In genomic region chr7:37562505-37562904, GRCm38 (mm10) we compare ENCODE assay signal across 8 mouse cellular contexts.
DNase-seq lines count a peak whose midpoint lies in the region; ATAC-seq and TF ChIP-seq lines count a peak whose summit lies in the region.

No protein-coding gene starts in this region.

- no peaks in the 10 kb centered on the region for H3K36me3 ChIP-seq in E14TG2a.4 (ENCODE audit: insufficient read depth, low read length)
- H3K36me3 ChIP-seq in limb, embryonic 12.5 days = no peaks in the 10 kb centered on the region

- peak overlapping the region; percentile 55 for H3K4me2 ChIP-seq in limb, embryonic 12.5 days

- TF ChIP-seq POLR2A in embryonic fibroblast, embryonic 13.5 days (IDR thresholded peaks at IDR 0.05; ENCODE audit: low read depth, low read length) = no peak

- H3K4me3 ChIP-seq in gastrocnemius, adult 2 months = peak overlapping the region; percentile 75
- H3K4me3 ChIP-seq in E14TG2a.4 (replicated peaks; ENCODE audit: low read length) = 0 out of 2 replicates have a peak overlapping the region, but pooled peaks have one; percentile 10
- peak overlapping the region; percentile 0; the same call in 1 of the 2 replicates for H3K4me3 ChIP-seq in embryonic fibroblast, embryonic 13.5 days (ENCODE audit: insufficient read depth, low read length)
- no peak overlapping the region for H3K4me3 ChIP-seq in limb, embryonic 12.5 days (replicated peaks)

- peak overlapping the region; percentile 84 for H3K27ac ChIP-seq in gastrocnemius, adult 2 months
- no peak overlapping the region; the same call in 1 of the 2 replicates for H3K27ac ChIP-seq in embryonic fibroblast, embryonic 13.5 days (ENCODE audit: insufficient read depth, low read length)
- H3K27ac ChIP-seq in limb, embryonic 12.5 days = peak overlapping the region; percentile 73; the same call in 1 of the 2 replicates

- WGBS in limb, embryonic 12.5 days = 11% methylated on average over 7 of the region's 7 CpGs

- no peak for ATAC-seq in limb, embryonic 12.5 days (ENCODE audit: insufficient number of reproducible peaks, insufficient read depth, low FRiP score, low TSS enrichment, low read depth)

- peaks cover 76% of the 10 kb centered on the region for H3K4me1 ChIP-seq in E14TG2a.4 (replicated peaks; ENCODE audit: low read depth, low read length)
- H3K4me1 ChIP-seq in embryonic fibroblast, embryonic 13.5 days (ENCODE audit: control insufficient read depth, insufficient read depth, low read length) = 0 out of 2 replicates have a peak, but pooled peaks cover 4% of the 10 kb centered on the region
- peaks cover 48% of the 10 kb centered on the region for H3K4me1 ChIP-seq in limb, embryonic 12.5 days (replicated peaks)

- intact Hi-C loops in gastrocnemius, adult 2 months (cut with DNase I) = no loop called here

- H3K9ac ChIP-seq in limb, embryonic 12.5 days (replicated peaks) = no peak overlapping the region

- H3K27me3 ChIP-seq in E14TG2a.4 (ENCODE audit: insufficient read depth, low read length) = peaks cover 33% of the 10 kb centered on the region
- H3K27me3 ChIP-seq in limb, embryonic 12.5 days = peaks cover 5% of the 10 kb centered on the region; the same call in 1 of the 2 replicates

- no peak for TF ChIP-seq CTCF in gastrocnemius, adult 2 months (IDR thresholded peaks at IDR 0.05)
- TF ChIP-seq CTCF in E14TG2a.4 (conservative IDR thresholded peaks at IDR 0.05; ENCODE audit: low read length) = no peak
- TF ChIP-seq CTCF in embryonic fibroblast, embryonic 13.5 days (IDR thresholded peaks at IDR 0.05; ENCODE audit: borderline replicate concordance, insufficient read depth, low read length) = no peak

- no peak for DNase-seq in gastrocnemius, adult 2 months
- no peak for DNase-seq in gastrocnemius, postnatal 25 days
- DNase-seq in spleen, postnatal 10 days (ENCODE audit: low spot score in 2 of 2) = no peak
- DNase-seq in layer of hippocampus, postnatal 25 days (ENCODE audit: extremely low spot score in 1 of 2, low spot score in 1 of 2) = no peak
- no peak for DNase-seq in right cerebral cortex, postnatal 4 days

- H3K9me3 ChIP-seq in E14TG2a.4 (ENCODE audit: low read length) = no peaks in the 10 kb centered on the region
- no peaks in the 10 kb centered on the region for H3K9me3 ChIP-seq in limb, embryonic 12.5 days
